Comparison of ENCODE assay signal across 9 mouse cellular contexts in genomic region chr14:25346813-25347610, GRCm38 (mm10).
DNase-seq lines count a peak whose midpoint lies in the region; ATAC-seq and TF ChIP-seq lines count a peak whose summit lies in the region.
"Had no signal": no experiment of that assay in that cellular context is flagged by ENCODE, and none has a peak within 500 bp of the region (broad histone marks: within the 10 kb centered on the region; RNA-seq: fewer than 3 reads in every experiment).

No protein-coding gene starts in this region.

- no peak for TF ChIP-seq CTCF in kidney, adult 2 months (conservative IDR thresholded peaks at IDR 0.05; ENCODE audit: insufficient read depth, insufficient read length, low read depth, low read length)
- no peak for TF ChIP-seq CTCF in brain, embryonic 14.5 days (IDR thresholded peaks at IDR 0.05; ENCODE audit: borderline replicate concordance, extremely low read depth, insufficient read depth, insufficient read length)

- H3K9me3 ChIP-seq in kidney, embryonic 15.5 days (replicated peaks), result no peaks in the 10 kb centered on the region
- H3K9me3 ChIP-seq in midbrain, embryonic 10.5 days (replicated peaks), result no peaks in the 10 kb centered on the region
- H3K9me3 ChIP-seq: hindbrain, embryonic 15.5 days; liver, embryonic 12.5 days had no signal

- H3K27me3 ChIP-seq in kidney, adult 2 months (replicated peaks; ENCODE audit: control insufficient read depth, insufficient read depth, low read length), result no peaks in the 10 kb centered on the region
- H3K27me3 ChIP-seq in kidney, embryonic 15.5 days, result no peaks in the 10 kb centered on the region
- H3K27me3 ChIP-seq in midbrain, embryonic 10.5 days (ENCODE audit: low read depth, poor library complexity, severe bottlenecking), result no peaks in the 10 kb centered on the region
- H3K27me3 ChIP-seq: hindbrain, embryonic 15.5 days; liver, embryonic 12.5 days had no signal

- H3K36me3 ChIP-seq in kidney, adult 2 months (ENCODE audit: control insufficient read depth, insufficient read depth, low read length), result no peaks in the 10 kb centered on the region
- H3K36me3 ChIP-seq in kidney, embryonic 15.5 days, result no peaks in the 10 kb centered on the region
- H3K36me3 ChIP-seq in midbrain, embryonic 10.5 days, result no peaks in the 10 kb centered on the region
- H3K36me3 ChIP-seq: hindbrain, embryonic 15.5 days; liver, embryonic 12.5 days had no signal

- no peak overlapping the region for H3K4me3 ChIP-seq in kidney, adult 2 months (ENCODE audit: insufficient read depth, low read depth, low read length)
- no peak overlapping the region for H3K4me3 ChIP-seq in kidney, embryonic 15.5 days (replicated peaks)
- H3K4me3 ChIP-seq in midbrain, embryonic 10.5 days, result no peak overlapping the region
- H3K4me3 ChIP-seq: hindbrain, embryonic 15.5 days; liver, embryonic 12.5 days had no signal

- no peak for TF ChIP-seq POLR2A in kidney, adult 2 months (IDR thresholded peaks at IDR 0.05; ENCODE audit: low read depth, low read length)
- no peak for TF ChIP-seq POLR2A in brain, embryonic 14.5 days (IDR thresholded peaks at IDR 0.05; ENCODE audit: borderline replicate concordance, extremely low read depth, insufficient read depth, insufficient read length, poor library complexity, severe bottlenecking)

- H3K27ac ChIP-seq in kidney, adult 2 months (ENCODE audit: insufficient read depth, low read depth, low read length), result no peak overlapping the region
- no peak overlapping the region for H3K27ac ChIP-seq in kidney, embryonic 15.5 days
- no peak overlapping the region for H3K27ac ChIP-seq in midbrain, embryonic 10.5 days (replicated peaks)
- H3K27ac ChIP-seq: hindbrain, embryonic 15.5 days; liver, embryonic 12.5 days had no signal

- no peak overlapping the region for H3K4me2 ChIP-seq in kidney, embryonic 15.5 days
- H3K4me2 ChIP-seq: hindbrain, embryonic 15.5 days; liver, embryonic 12.5 days had no signal

- no peak for ATAC-seq in kidney, embryonic 15.5 days (replicated peaks; ENCODE audit: low FRiP score)
- ATAC-seq: liver, embryonic 12.5 days had no signal

- peak; percentile 61 for DNase-seq in kidney, adult 2 months
- DNase-seq in adrenal gland, postnatal 10 days, result peak; percentile 72
- peak; percentile 58 for DNase-seq in brain, embryonic 14.5 days (ENCODE audit: low read depth)
- peak; percentile 76 for DNase-seq in layer of hippocampus, adult 9-11 months
- DNase-seq in thymus, postnatal 4 days, result no peak
- DNase-seq in midbrain, embryonic 10.5 days (ENCODE audit: low spot score), result no peak

- H3K4me1 ChIP-seq in kidney, adult 2 months (ENCODE audit: control insufficient read depth, insufficient read depth, low read length), result no peaks in the 10 kb centered on the region
- H3K4me1 ChIP-seq in kidney, embryonic 15.5 days, result peaks cover 32% of the 10 kb centered on the region
- H3K4me1 ChIP-seq in midbrain, embryonic 10.5 days, result peaks cover 11% of the 10 kb centered on the region

- 77% methylated on average over 7 of the region's 7 CpGs for WGBS in kidney, adult 2 months
- WGBS in kidney, embryonic 15.5 days, result 67% methylated on average over 7 of the region's 7 CpGs
- 79% methylated on average over 7 of the region's 7 CpGs for WGBS in midbrain, embryonic 10.5 days

- no peak overlapping the region for H3K9ac ChIP-seq in kidney, embryonic 15.5 days
- H3K9ac ChIP-seq: hindbrain, embryonic 15.5 days; liver, embryonic 12.5 days had no signal

Comparison
In these comparisons a context has a peak if more than half of its experiments do, and no peak if none do; other contexts are left out.
1. DNase-seq: peak in kidney, adult 2 months (single experiment), adrenal gland, postnatal 10 days (single experiment), brain, embryonic 14.5 days (single experiment) and layer of hippocampus, adult 9-11 months (single experiment); none in thymus, postnatal 4 days (single experiment) and midbrain, embryonic 10.5 days (single experiment).